Mouse (Mus musculus): ENCODE results near the gene Gpm6b. TPM values are rescaled to one million over a fixed set of nuclear protein-coding genes. Genes with fewer than 3 reads are reported as not detected.

Gpm6b gene
- total RNA-seq, 2 experiments from 2014 or later = 2.9 to 3.3 TPM

- Histone ChIP-seq H3K4me3 (no peak overlapping the region), H3K27ac (no peak overlapping the region)
- no peak for TF ChIP-seq CTCF (IDR thresholded peaks at IDR 0.05)
- intact Hi-C loops (cut with DNase I) = no loop called here
- DNase-seq = no peak
These were observed 78.1 kb downstream of the Gpm6b start for GRCm38 (mm10) chrX:166316552-166317375.

GRCm38 (mm10) chrX:166317376-166317679 is 78.6 kb downstream of the Gpm6b start:
- no peak for DNase-seq
- no peak for TF ChIP-seq CTCF (IDR thresholded peaks at IDR 0.05)
- intact Hi-C loops (cut with DNase I) = no loop called here
- Histone ChIP-seq H3K4me3 (no peak overlapping the region), H3K27ac (no peak overlapping the region)

GRCm38 (mm10) chrX:166323226-166323625 is 84.5 kb downstream of the Gpm6b start:
- no peak overlapping the region for H3K4me3 ChIP-seq
- no peak for TF ChIP-seq CTCF (IDR thresholded peaks at IDR 0.05)
- no peak overlapping the region for H3K27ac ChIP-seq
- intact Hi-C loops (cut with DNase I) = no loop called here
- no peak for DNase-seq

GRCm38 (mm10) chrX:166327621-166328020 is 88.9 kb downstream of the Gpm6b start:
- Histone ChIP-seq H3K4me3 (no peak overlapping the region), H3K27ac (no peak overlapping the region)
- no peak for TF ChIP-seq CTCF (IDR thresholded peaks at IDR 0.05)
- intact Hi-C loops (cut with DNase I) = no loop called here
- DNase-seq = no peak

DNA sequence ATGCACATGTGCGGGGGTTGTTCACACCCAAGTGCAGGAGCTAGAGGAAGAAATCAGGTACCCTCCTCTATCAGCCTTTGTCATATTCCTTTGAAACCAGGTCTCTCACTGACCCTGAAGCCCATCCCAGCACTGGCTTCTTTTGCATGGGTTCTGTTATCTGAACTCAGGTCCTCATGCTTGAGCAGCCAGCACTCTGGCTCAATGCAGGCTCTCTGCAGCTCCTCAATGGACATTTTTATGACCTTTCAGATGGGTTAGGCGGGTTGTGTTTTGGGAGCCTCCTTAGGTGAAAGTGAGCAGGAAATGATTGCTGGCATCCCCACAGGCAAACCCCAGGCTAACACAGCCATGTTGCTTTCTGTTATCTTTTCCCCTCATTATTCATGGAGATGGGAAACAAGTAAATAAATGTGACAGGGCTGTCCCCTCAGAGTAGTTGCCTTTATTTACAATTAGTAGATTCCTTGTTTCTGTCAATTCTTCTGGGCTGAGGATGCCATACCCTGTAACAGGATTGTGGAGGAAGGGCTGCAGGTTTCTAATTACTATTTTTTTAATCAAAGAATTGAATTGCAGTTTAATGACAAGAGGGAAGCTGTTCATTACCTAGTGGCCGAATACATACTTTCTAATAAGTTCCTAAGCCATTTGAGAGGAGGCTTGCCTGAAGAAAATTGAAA is 89.6 kb downstream of the Gpm6b start:
- TF ChIP-seq CTCF (IDR thresholded peaks at IDR 0.05) = no peak
- Histone ChIP-seq H3K27ac (no peak overlapping the region), H3K4me3 (no peak overlapping the region)
- DNase-seq = no peak
- intact Hi-C loops (cut with DNase I) = no loop called here

DNA sequence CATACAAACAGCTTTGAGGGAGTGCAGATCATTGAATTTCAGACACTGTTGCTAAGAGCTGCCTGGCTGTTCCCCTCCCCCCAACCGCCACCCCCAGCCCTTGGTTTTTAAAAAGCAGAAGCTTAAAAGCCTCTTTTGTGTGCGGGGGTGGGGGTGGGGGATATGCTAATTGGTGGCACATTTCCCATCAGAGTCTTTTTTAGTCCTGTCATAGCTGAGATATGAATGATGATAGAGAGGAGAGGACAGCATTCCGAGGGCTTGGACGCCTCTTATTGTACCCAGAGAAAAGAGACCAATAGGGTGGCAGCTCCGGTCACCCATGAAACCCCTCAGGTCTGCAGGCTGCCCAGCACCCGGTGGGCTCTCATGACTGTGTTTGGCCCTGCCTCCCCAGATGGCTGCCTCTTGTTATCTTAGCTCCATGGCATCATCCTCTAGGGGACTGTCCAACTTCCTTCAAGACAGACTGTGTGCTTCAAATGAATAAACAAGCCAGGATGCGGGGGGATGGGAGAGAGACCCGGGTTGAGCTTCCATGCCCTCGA is 90.3 kb downstream of the Gpm6b start:
- H3K4me3 ChIP-seq = no peak overlapping the region
- no peak overlapping the region for H3K27ac ChIP-seq
- no peak for DNase-seq
- intact Hi-C loops (cut with DNase I) = no loop called here
- no peak for TF ChIP-seq CTCF (IDR thresholded peaks at IDR 0.05)

DNA sequence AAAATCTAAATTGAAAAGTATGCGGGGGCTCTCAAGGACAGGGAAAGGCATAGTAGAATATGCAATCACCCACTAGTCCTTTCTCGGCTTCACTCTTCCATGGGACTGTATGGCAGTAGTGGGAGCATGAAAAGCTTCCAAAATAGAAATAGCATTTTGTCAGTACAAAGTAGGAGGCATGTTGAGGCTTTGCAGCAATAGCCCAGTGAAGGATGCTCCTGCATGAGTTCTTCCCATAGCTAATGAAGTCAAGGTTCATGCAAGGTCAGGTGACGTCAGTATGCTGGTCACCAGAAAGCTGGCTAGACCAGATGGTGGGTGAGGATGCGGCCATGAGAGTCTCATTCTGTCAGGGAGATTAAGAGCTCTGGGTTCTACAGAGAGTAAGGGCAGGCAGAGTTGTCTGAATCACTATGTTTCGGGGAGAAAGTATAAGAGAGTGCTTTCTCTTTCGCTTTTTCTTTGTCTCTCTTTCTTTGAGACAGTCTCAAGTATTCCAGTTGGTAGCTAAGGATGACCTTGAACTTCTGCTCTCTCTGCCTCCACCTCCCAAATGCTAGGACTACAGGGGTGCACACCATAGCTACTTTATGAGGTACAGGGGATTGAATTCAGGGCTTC is 95.9 kb downstream of the Gpm6b start:
- no peak for TF ChIP-seq CTCF (IDR thresholded peaks at IDR 0.05)
- intact Hi-C loops (cut with DNase I) = no loop called here
- no peak overlapping the region for H3K4me3 ChIP-seq
- H3K27ac ChIP-seq = no peak overlapping the region
- DNase-seq = no peak

DNA sequence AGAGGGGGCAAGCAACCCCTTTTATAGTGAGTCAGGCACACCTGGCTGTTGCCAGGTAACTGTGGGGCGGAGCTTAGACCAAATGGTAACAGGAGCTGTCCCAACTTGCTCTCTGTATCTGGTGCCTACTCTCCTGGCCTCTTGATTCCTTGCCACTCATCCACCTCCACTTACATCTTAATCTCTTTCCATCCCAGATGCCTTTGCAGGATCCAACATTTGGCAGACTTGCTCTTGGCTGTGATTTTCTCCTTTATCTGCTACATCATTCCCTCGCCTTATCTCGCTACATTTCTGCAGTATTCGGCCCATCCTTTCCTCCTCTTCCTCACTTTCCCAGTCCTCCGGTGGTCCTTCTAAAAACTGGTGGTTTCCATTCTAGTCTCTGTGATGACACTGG is 99.6 kb downstream of the Gpm6b start:
- intact Hi-C loops (cut with DNase I) = no loop called here
- DNase-seq = no peak
- no peak for TF ChIP-seq CTCF (IDR thresholded peaks at IDR 0.05)
- H3K4me3 ChIP-seq = no peak overlapping the region
- H3K27ac ChIP-seq = no peak overlapping the region

- no peak for DNase-seq
- intact Hi-C loops (cut with DNase I) = no loop called here
- Histone ChIP-seq H3K4me3 (no peak overlapping the region), H3K27ac (no peak overlapping the region)
- no peak for TF ChIP-seq CTCF (IDR thresholded peaks at IDR 0.05)
These were observed 100.2 kb downstream of the Gpm6b start for GRCm38 (mm10) chrX:166338784-166339520.

DNA sequence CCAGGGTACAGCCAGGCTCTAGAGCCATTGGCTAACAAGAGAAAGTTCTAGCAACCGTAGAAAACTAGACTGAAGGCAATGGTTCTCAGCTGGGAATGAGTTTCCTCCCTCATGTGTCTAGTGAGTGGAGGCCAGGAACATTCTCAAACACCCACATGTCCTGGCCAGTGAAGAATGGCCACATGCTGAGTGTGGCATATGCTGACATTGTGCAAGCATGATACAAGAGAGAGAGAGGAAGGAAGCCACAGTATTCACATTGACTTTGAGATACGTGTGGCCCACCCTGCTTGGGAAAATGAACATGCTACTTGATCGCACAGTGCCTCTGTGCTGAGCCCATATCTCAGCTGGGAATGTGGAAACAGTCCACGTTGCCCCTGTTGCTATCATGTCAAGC is 101.2 kb downstream of the Gpm6b start:
- Histone ChIP-seq H3K27ac (no peak overlapping the region), H3K4me3 (no peak overlapping the region)
- TF ChIP-seq CTCF (IDR thresholded peaks at IDR 0.05) = no peak
- intact Hi-C loops (cut with DNase I) = no loop called here
- no peak for DNase-seq

DNA sequence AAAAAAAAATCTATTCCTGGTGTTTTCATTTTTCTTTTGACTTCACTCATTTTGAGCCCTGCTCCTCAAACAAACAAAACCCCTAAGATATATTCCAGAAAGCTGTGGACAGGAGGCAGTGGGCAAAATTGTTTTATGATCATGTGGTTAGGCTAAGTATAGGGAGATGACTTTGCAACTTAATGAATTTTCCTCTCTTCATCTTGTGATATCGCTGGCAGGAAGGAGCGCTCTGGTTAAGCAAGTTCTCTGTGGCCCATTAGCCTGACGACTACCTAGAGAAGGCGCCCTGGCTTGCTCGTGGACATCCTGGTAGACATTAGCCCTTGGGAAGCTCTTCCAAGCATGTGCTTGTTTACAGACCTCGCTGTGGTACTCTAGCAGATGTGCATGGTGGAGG is 103.1 kb downstream of the Gpm6b start:
- DNase-seq = no peak
- Histone ChIP-seq H3K4me3 (no peak overlapping the region), H3K27ac (no peak overlapping the region)
- intact Hi-C loops (cut with DNase I) = no loop called here
- no peak for TF ChIP-seq CTCF (IDR thresholded peaks at IDR 0.05)

- no peak for DNase-seq
- no peak overlapping the region for H3K27ac ChIP-seq
- no peak for TF ChIP-seq CTCF (IDR thresholded peaks at IDR 0.05)
- peak overlapping the region; percentile 38 for H3K4me3 ChIP-seq
- intact Hi-C loops (cut with DNase I) = no loop called here
These were observed 105.7 kb downstream of the Gpm6b start for GRCm38 (mm10) chrX:166344228-166345015.

Data from gastrocnemius, adult 2 months (tissue).